Mouse (Mus musculus): ENCODE results near the gene Gpr182.
"Not testable (repeated sequence)": the region's sequence is repeated elsewhere in the genome, so short reads cannot be mapped to it uniquely, and the experiment has no call there.

GRCm38 (mm10) chr10:127782321-127782720 lies 30.8 kb upstream of the Gpr182 start:
- not testable (repeated sequence) for TF ChIP-seq CTCF, EP300 (IDR thresholded peaks at IDR 0.05; ENCODE audit: low read depth)
